Comparison of ENCODE assay signal across 30 mouse cellular contexts in the genomic region with DNA sequence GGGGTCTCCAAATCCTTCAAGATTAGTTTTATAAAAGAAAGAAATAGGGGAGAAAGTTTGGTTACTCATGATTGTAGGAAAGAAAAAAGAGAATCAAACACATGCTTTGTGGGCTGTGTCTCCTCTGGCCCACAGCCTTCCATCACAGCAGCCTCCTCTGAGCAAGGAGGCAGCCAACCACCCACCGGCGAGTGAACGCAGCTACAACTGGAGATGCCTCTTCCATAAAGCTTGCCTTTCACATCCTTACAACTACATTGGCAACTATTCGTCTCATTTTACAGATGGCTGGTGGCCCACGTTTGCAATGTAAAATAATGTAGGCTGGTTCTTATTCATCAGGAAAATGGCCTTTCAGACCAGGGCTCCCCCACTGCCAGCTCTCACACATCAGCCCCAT. TPM values are rescaled to one million over a fixed set of nuclear protein-coding genes. Genes with fewer than 3 reads are reported as not detected.
"Had no signal": no experiment of that assay in that cellular context is flagged by ENCODE, and none has a peak within 500 bp of the region (broad histone marks: within the 10 kb centered on the region; RNA-seq: fewer than 3 reads in every experiment).

No protein-coding gene starts in this region.

- DNase-seq: gastrocnemius, adult 2 months; gastrocnemius, postnatal 10 days; gastrocnemius, postnatal 25 days; heart, postnatal 4 days; kidney, adult 18-20 months; kidney, adult 8-10 months; kidney, postnatal 10 days; kidney, postnatal 25 days; liver; liver, embryonic 13.5 days had no signal

- H3K27ac ChIP-seq: gastrocnemius, adult 2 months; heart, embryonic 10.5 days; hindbrain, embryonic 10.5 days; hindbrain, embryonic 12.5 days; hindbrain, embryonic 14.5 days; layer of hippocampus, adult 2 months; limb, embryonic 10.5 days; limb, embryonic 12.5 days; liver, embryonic 13.5 days had no signal

- H3K4me3 ChIP-seq: gastrocnemius, adult 2 months; heart, embryonic 10.5 days; heart, embryonic 12.5 days; hindbrain, embryonic 10.5 days; hindbrain, embryonic 12.5 days; layer of hippocampus, adult 2 months; limb, embryonic 10.5 days; limb, embryonic 12.5 days; liver, embryonic 13.5 days had no signal

- ATAC-seq: hindbrain, embryonic 16.5 days; inflammation-experienced regulatory T-cells, adult 6 months; intestine, postnatal 0 days had no signal

RNA-seq across cellular contexts. Expression of gene Pcsk9, which starts 26.9 kb away (rescaled TPM):
- total RNA-seq: gastrocnemius, adult 2 months; heart, adult 18-20 months; heart, adult 8-10 months; heart, postnatal 10 days; heart, postnatal 25 days; heart, postnatal 4 days had no signal

RNA-seq across cellular contexts. Expression of gene Bsnd, which starts 54.9 kb away (rescaled TPM):
- total RNA-seq: gastrocnemius, adult 2 months; gastrocnemius, postnatal 25 days; granulocyte monocyte progenitor cell, adult 5-6 weeks; heart, adult 18-20 months; heart, adult 8-10 months; heart, postnatal 10 days; heart, postnatal 25 days; heart, postnatal 4 days; layer of hippocampus, adult 2 months; layer of hippocampus, postnatal 10 days; layer of hippocampus, postnatal 25 days; left cerebral cortex, postnatal 14 days; left cerebral cortex, postnatal 36 days had no signal
